Mouse (Mus musculus): ENCODE measurements around the gene Ovol2. TPM values are rescaled to one million over a fixed set of nuclear protein-coding genes. Genes with fewer than 3 reads are reported as not detected.

The Ovol2 gene
- polyA plus RNA-seq (2012; rRNA removed), result 2.2 and 4.3 TPM in 2 replicates

DNA sequence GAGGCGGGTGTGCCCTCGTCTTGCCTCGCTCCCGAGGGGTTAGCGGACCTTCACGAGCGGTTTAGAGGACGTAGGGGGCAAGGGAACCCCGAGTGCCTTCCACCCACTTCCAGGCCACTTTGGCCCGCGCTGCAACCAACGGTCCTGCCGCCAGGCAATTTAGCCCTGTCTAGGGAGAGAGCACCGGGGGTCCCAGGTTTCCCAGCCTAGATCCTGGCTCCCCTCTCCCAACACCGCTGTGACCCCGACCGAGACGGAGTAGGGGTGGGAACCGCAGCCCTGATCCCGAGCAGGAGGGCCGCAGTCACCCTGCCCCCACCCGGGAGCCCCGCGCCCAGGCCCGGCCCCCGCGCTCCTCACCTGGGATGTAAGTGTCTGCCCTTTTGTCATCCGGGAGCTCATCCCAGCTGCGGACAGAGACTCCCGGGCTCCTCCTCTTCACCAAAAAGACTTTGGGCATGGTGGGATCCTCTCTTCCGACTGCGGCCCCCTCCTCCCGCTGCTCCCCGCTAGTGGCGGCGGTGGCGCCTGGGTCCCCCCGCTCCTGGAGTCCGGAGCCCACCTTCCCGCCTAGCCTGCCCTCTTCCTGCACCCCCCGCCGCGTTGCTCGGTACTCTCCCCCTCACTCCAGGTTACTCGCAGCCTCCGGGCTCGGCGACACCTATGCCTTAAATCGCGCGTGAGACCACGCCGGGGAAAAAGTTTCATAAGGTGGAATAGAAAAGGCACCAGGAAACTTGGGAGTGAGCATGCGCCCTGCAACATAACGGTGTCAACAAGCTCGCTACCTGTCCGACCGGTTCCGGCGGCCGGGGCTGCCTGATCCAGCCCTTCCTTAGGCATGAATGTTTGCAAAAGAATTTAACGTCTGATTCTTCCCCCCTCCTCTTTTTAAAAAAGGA, at the start of gene Ovol2:
Gene Ovol2, minus strand, starts transcription at position 746 of the 902 bp plus-strand sequence.

DNA sequence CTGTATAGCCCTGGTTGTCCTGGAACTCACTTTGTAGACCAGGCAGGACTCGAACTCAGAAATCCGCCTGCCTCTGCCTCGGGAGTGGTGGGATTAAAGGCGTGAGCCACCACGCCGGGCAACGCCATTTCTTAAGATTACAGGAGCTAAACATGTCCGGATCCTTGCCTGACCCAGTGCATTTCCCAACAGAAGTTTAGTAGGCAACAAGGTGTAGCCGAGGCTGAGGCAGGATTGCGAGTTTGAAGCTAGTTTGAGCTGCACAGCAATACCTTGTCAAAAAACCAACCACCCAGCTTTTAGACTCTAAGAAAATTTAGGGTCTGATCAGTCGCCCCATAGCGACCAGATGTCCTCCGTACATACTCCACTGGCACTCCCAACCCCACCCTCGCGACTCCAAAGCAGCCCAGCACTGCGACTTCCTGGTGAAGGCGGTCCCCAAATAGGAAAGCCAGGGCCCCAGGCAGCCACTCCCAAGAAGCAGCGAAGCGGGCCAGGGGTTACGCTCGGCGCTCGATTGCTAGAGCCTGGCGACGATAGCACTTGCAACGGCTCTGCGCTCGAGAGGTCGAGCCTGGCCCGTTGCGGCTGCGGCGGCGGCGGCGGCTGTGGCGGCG, 36.6 kb upstream of the Ovol2 start, which contains the start of the genes Kat14 and Pet117:
Gene Kat14, plus strand, starts transcription at position 584 of the 620 bp plus-strand sequence.
Gene Pet117, plus strand, starts transcription at position 597 of the 620 bp plus-strand sequence.

DNA sequence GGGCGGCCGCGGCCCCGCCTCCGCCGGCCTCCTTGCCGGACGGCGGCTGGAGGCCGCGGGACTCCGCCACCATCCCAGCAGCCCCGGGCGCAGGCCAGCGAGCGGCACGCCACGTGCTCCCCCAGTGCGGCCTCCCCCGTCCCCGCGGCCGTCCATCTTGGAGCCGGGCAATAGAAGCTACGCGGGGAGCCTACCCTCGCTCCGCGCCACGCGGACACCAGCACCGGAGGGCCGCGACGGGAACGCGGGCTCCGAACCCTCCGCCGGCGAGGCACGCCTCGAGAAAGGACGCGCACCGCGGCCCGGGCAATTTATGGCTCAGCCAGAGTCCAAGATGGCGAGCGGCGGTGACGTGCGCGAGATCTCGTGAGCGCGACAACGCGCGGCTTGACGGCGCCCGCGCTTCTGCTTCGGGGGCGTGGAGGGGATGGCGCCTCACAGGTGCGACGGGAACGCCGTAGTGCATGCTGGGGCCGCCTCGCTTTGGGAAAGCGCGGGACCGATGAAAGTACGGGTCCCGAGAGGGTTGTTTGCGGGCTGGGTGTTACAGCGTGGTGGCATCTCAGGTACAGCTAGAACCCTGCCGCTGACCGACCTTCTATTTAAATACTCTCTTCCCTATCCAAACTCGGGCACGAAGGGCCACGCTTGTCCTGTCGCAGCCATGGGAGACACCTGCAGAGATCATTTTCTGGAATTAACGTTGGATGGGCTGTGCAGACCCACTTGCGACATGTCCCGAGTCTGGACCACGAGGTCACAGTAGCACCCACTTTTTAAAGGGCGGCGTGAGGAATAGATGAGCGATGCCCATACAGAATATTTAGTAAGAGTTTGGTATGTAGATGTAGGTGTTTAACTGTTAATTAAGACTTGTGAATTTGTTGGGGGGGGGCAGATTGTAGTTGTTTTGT, 61.2 kb downstream of the Ovol2 start, which contains the start of the genes Mgme1 and Snx5:
Gene Mgme1, plus strand, starts transcription at position 157 of the 914 bp plus-strand sequence.
Gene Snx5, minus strand, starts transcription at position 400 of the 914 bp plus-strand sequence.

Other genes with a start within 250 kb of the Ovol2 start
- 4.2 and 6.6 TPM in 2 replicates for gene Mgme1, start 61.5 kb downstream of the Ovol2 start, polyA plus RNA-seq (2012; rRNA removed)
- gene Snx5, start 61.2 kb downstream of the Ovol2 start, polyA plus RNA-seq (2012; rRNA removed), result 65.2 and 80.5 TPM in 2 replicates
- 29.9 and 33.3 TPM in 2 replicates for gene Kat14, start 36.8 kb upstream of the Ovol2 start, polyA plus RNA-seq (2012; rRNA removed)
- gene Pet117, start 36.9 kb upstream of the Ovol2 start, polyA plus RNA-seq (2012; rRNA removed), result not detected in 2 replicates
- 1.7 and 1.8 TPM in 2 replicates for gene Dzank1, start 195.3 kb upstream of the Ovol2 start, polyA plus RNA-seq (2012; rRNA removed)
- 5.3 and 6.8 TPM in 2 replicates for gene Polr3f, start 195.6 kb upstream of the Ovol2 start, polyA plus RNA-seq (2012; rRNA removed)
- 16.7 and 22.1 TPM in 2 replicates for gene Rbbp9, start 218.7 kb upstream of the Ovol2 start, polyA plus RNA-seq (2012; rRNA removed)
- gene Sec23b, start 224.1 kb upstream of the Ovol2 start, polyA plus RNA-seq (2012; rRNA removed), result 58.1 and 67.9 TPM in 2 replicates

Data from ovary, adult 2 months (tissue).